Mouse (Mus musculus): ENCODE data around the gene Ptprd.

GRCm38 (mm10) chr4:76870971-76871370 lies 1340.8 kb downstream of the Ptprd start:
- TF ChIP-seq EP300 (optimal IDR thresholded peaks at IDR 0.05) (no peak), CTCF (IDR thresholded peaks at IDR 0.05; ENCODE audit: low read depth) (no peak)

Measured in stomach, postnatal 0 days (tissue).